Mouse (Mus musculus): ENCODE measurements at regions not wholly inside any gene's neighbourhood (a gene's known extent, or its start where the extent isn't known, plus 50 kb on each side); places are given as distances from the start of the nearest gene placed in this dataset.
A peak's percentile ranks its signal among the peaks of the same experiment; 100 is the strongest.

GRCm38 (mm10) chr5:102373972-102374755 is 107.0 kb upstream of the Arhgap24 start:
- ATAC-seq (ENCODE audit: insufficient read depth, low FRiP score, low TSS enrichment) (no peak; the same call in 1 of the 2 replicates), DNase-seq (ENCODE audit: low spot score) (no peak)
- Histone ChIP-seq H3K4me2 (ENCODE audit: low read depth) (no peak overlapping the region), H3K9me3 (ENCODE audit: control insufficient read depth, low read length) (no peaks in the 10 kb centered on the region), H3K27ac (ENCODE audit: low read depth, low read length) (no peak overlapping the region), H3K36me3 (ENCODE audit: control insufficient read depth, insufficient read depth, low read length) (no peaks in the 10 kb centered on the region), H3K4me1 (ENCODE audit: control insufficient read depth, insufficient read depth, low read length) (no peaks in the 10 kb centered on the region), H3K9ac (ENCODE audit: low read length) (no peak overlapping the region), H3K4me3 (ENCODE audit: low read depth, low read length) (no peak overlapping the region), H3K27me3 (ENCODE audit: control insufficient read depth, insufficient read depth, low read length) (no peaks in the 10 kb centered on the region)
- 74% methylated on average over 11 of the region's 11 CpGs for WGBS

DNA sequence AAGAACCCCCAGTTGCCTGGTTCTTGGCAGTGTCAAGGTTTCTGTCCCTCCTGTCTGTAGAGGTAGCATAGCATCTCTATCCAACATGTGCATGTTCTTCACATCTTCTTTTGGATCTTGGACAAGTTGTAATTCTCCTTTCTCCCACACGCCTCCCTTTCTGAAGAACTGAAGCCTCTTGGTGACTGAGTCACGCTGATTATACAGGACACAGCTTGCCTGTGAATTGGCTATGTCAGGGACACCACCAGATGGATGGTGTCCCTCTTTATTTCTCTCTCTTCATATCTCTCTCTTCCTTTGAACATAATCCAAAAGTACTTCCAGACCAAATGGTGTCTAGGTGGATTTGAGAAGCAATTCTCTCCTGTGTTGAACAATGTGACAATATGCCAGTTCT is 105.9 kb upstream of the Arhgap24 start:
- Histone ChIP-seq H3K36me3 (ENCODE audit: control insufficient read depth, insufficient read depth, low read length) (no peaks in the 10 kb centered on the region), H3K27me3 (ENCODE audit: control insufficient read depth, insufficient read depth, low read length) (no peaks in the 10 kb centered on the region), H3K4me1 (ENCODE audit: control insufficient read depth, insufficient read depth, low read length) (no peaks in the 10 kb centered on the region), H3K9ac (ENCODE audit: low read length) (no peak overlapping the region), H3K27ac (ENCODE audit: low read depth, low read length) (no peak overlapping the region), H3K9me3 (ENCODE audit: control insufficient read depth, low read length) (no peaks in the 10 kb centered on the region), H3K4me2 (ENCODE audit: low read depth) (no peak overlapping the region), H3K4me3 (ENCODE audit: low read depth, low read length) (no peak overlapping the region)
- no peak for DNase-seq (ENCODE audit: low spot score)
- ATAC-seq (ENCODE audit: insufficient read depth, low FRiP score, low TSS enrichment) = no peak
- 92% methylated on average over 2 of the region's 2 CpGs for WGBS

GRCm38 (mm10) chr5:102393941-102394340 is 87.2 kb upstream of the Arhgap24 start:
- WGBS = 88% methylated on average over 3 of the region's 3 CpGs
- Histone ChIP-seq H3K27ac (ENCODE audit: low read depth, low read length) (no peak overlapping the region), H3K4me2 (ENCODE audit: low read depth) (no peak overlapping the region), H3K36me3 (ENCODE audit: control insufficient read depth, insufficient read depth, low read length) (no peaks in the 10 kb centered on the region), H3K27me3 (ENCODE audit: control insufficient read depth, insufficient read depth, low read length) (no peaks in the 10 kb centered on the region), H3K4me1 (ENCODE audit: control insufficient read depth, insufficient read depth, low read length) (no peaks in the 10 kb centered on the region), H3K4me3 (ENCODE audit: low read depth, low read length) (no peak overlapping the region), H3K9me3 (ENCODE audit: control insufficient read depth, low read length) (no peaks in the 10 kb centered on the region), H3K9ac (ENCODE audit: low read length) (no peak overlapping the region)
- no peak for DNase-seq (ENCODE audit: low spot score)
- no peak for ATAC-seq (ENCODE audit: insufficient read depth, low FRiP score, low TSS enrichment)

GRCm38 (mm10) chr5:102395608-102396146 is 85.5 kb upstream of the Arhgap24 start:
- ATAC-seq (ENCODE audit: insufficient read depth, low FRiP score, low TSS enrichment) (no peak), DNase-seq (ENCODE audit: low spot score) (no peak)
- WGBS = 75% methylated on average over 11 of the region's 11 CpGs
- Histone ChIP-seq H3K9me3 (ENCODE audit: control insufficient read depth, low read length) (no peaks in the 10 kb centered on the region), H3K9ac (ENCODE audit: low read length) (no peak overlapping the region), H3K36me3 (ENCODE audit: control insufficient read depth, insufficient read depth, low read length) (no peaks in the 10 kb centered on the region), H3K27me3 (ENCODE audit: control insufficient read depth, insufficient read depth, low read length) (no peaks in the 10 kb centered on the region), H3K27ac (ENCODE audit: low read depth, low read length) (no peak overlapping the region), H3K4me1 (ENCODE audit: control insufficient read depth, insufficient read depth, low read length) (no peaks in the 10 kb centered on the region), H3K4me3 (ENCODE audit: low read depth, low read length) (no peak overlapping the region), H3K4me2 (ENCODE audit: low read depth) (no peak overlapping the region)

GRCm38 (mm10) chr5:102399006-102399405 is 82.2 kb upstream of the Arhgap24 start:
- Histone ChIP-seq H3K9me3 (ENCODE audit: control insufficient read depth, low read length) (no peaks in the 10 kb centered on the region), H3K4me1 (ENCODE audit: control insufficient read depth, insufficient read depth, low read length) (no peaks in the 10 kb centered on the region), H3K9ac (ENCODE audit: low read length) (no peak overlapping the region), H3K27ac (ENCODE audit: low read depth, low read length) (no peak overlapping the region), H3K27me3 (ENCODE audit: control insufficient read depth, insufficient read depth, low read length) (no peaks in the 10 kb centered on the region), H3K4me2 (ENCODE audit: low read depth) (no peak overlapping the region), H3K4me3 (ENCODE audit: low read depth, low read length) (no peak overlapping the region), H3K36me3 (ENCODE audit: control insufficient read depth, insufficient read depth, low read length) (no peaks in the 10 kb centered on the region)
- 87% methylated on average over 4 of the region's 4 CpGs for whole genome bisulfite sequencing
- ATAC-seq (ENCODE audit: insufficient read depth, low FRiP score, low TSS enrichment) = no peak
- DNase-seq (ENCODE audit: low spot score) = no peak

DNA sequence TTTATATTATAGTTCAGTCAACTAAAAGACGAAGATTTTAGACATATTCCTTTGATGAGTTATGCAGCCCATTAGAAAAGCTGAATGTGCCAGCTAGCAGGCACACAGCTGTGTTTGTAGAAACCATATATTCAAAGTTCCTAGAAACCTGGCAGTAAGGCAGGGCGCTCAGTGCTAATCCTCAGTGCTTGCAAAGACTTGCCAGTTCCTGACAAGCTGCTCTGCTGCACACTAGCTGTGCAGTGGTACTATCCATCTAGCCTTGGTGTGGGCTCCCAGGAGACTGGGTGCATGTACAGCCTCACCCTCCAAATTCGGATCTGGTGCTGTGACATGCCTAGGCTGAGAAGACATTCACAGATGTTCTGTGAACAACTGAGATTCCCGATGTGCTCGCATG is 63.5 kb upstream of the Arhgap24 start:
- Histone ChIP-seq H3K27me3 (ENCODE audit: control insufficient read depth, insufficient read depth, low read length) (no peaks in the 10 kb centered on the region), H3K27ac (ENCODE audit: low read depth, low read length) (no peak overlapping the region), H3K4me2 (ENCODE audit: low read depth) (no peak overlapping the region), H3K4me1 (ENCODE audit: control insufficient read depth, insufficient read depth, low read length) (no peaks in the 10 kb centered on the region), H3K4me3 (ENCODE audit: low read depth, low read length) (no peak overlapping the region), H3K36me3 (ENCODE audit: control insufficient read depth, insufficient read depth, low read length) (no peaks in the 10 kb centered on the region), H3K9ac (ENCODE audit: low read length) (no peak overlapping the region), H3K9me3 (ENCODE audit: control insufficient read depth, low read length) (no peaks in the 10 kb centered on the region)
- 83% methylated on average over 5 of the region's 5 CpGs for WGBS
- DNase-seq (ENCODE audit: low spot score) (no peak), ATAC-seq (ENCODE audit: insufficient read depth, low FRiP score, low TSS enrichment) (no peak)

DNA sequence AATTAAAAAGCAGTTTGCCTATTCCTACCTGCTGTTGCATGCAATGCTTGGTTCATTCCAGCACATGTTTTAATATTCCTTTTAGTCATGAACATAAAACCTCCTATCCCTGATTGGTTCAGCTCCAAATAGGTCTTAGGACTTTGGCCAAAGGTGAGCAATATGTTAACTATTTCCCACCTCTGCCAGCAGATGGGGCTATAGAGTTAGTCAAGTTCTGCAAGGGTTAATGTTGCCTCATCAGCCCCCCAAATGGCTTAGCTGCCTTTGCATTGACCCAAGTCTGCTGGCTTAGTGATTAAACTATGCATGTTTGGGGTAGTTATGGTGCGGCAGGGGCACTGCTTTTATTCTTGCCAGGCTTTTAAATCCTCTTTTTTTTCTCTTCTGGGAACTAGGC is 62.1 kb upstream of the Arhgap24 start:
- WGBS = 35% methylated on average over 1 of the region's 1 CpGs

GRCm38 (mm10) chr5:102424636-102425242 is 56.5 kb upstream of the Arhgap24 start:
- Histone ChIP-seq H3K9me3 (ENCODE audit: control insufficient read depth, low read length) (no peaks in the 10 kb centered on the region), H3K4me1 (ENCODE audit: control insufficient read depth, insufficient read depth, low read length) (no peaks in the 10 kb centered on the region), H3K27ac (ENCODE audit: low read depth, low read length) (no peak overlapping the region), H3K4me3 (ENCODE audit: low read depth, low read length) (no peak overlapping the region), H3K4me2 (ENCODE audit: low read depth) (no peak overlapping the region), H3K27me3 (ENCODE audit: control insufficient read depth, insufficient read depth, low read length) (no peaks in the 10 kb centered on the region), H3K36me3 (ENCODE audit: control insufficient read depth, insufficient read depth, low read length) (no peaks in the 10 kb centered on the region), H3K9ac (ENCODE audit: low read length) (no peak overlapping the region)
- ATAC-seq (ENCODE audit: insufficient read depth, low FRiP score, low TSS enrichment) = no peak
- WGBS = 90% methylated on average over 16 of the region's 16 CpGs
- no peak for DNase-seq (ENCODE audit: low spot score)

More for the DNA sequence above, 62.1 kb upstream of the Arhgap24 start:
- no peaks in the 10 kb centered on the region for H3K4me1 ChIP-seq (ENCODE audit: control insufficient read depth, insufficient read depth, low read length)
- no peak overlapping the region for H3K4me2 ChIP-seq (ENCODE audit: low read depth)
- no peaks in the 10 kb centered on the region for H3K27me3 ChIP-seq (ENCODE audit: control insufficient read depth, insufficient read depth, low read length)
- H3K27ac ChIP-seq (ENCODE audit: low read depth, low read length) = no peak overlapping the region
- H3K9ac ChIP-seq (ENCODE audit: low read length) = no peak overlapping the region
- ATAC-seq (ENCODE audit: insufficient read depth, low FRiP score, low TSS enrichment) (no peak), DNase-seq (ENCODE audit: low spot score) (peak; percentile 26)
- H3K36me3 ChIP-seq (ENCODE audit: control insufficient read depth, insufficient read depth, low read length) = no peaks in the 10 kb centered on the region
- H3K4me3 ChIP-seq (ENCODE audit: low read depth, low read length) = no peak overlapping the region
- H3K9me3 ChIP-seq (ENCODE audit: control insufficient read depth, low read length) = no peaks in the 10 kb centered on the region

DNA sequence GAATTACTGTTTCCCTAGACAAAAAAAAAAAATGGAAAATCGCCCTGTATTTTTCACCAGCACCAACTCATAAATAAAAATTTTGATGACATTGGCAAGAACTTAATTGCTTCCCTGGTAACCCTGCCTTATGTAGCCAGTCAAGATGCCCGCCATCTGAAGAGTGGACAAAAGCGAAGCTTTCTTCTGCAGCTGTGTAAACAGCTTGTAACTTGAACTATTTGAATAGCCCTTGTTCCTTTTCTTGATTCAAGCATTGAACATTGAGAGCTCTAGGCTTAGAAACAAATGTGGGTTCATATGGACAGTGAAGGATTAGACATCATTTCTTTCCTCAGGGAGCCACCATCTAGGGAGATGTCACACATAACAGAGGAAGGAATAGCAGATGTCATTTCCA is 52.9 kb upstream of the Arhgap24 start:
- 56% methylated on average over 3 of the region's 3 CpGs for whole genome bisulfite sequencing
- Histone ChIP-seq H3K4me1 (ENCODE audit: control insufficient read depth, insufficient read depth, low read length) (no peaks in the 10 kb centered on the region), H3K9ac (ENCODE audit: low read length) (no peak overlapping the region)

More for the DNA sequence above, 52.9 kb upstream of the Arhgap24 start:
- no peak overlapping the region for H3K27ac ChIP-seq (ENCODE audit: low read depth, low read length)
- no peak for DNase-seq (ENCODE audit: low spot score)
- ATAC-seq (ENCODE audit: insufficient read depth, low FRiP score, low TSS enrichment) = no peak
- no peak overlapping the region for H3K4me3 ChIP-seq (ENCODE audit: low read depth, low read length)
- H3K4me2 ChIP-seq (ENCODE audit: low read depth) = no peak overlapping the region
- no peaks in the 10 kb centered on the region for H3K27me3 ChIP-seq (ENCODE audit: control insufficient read depth, insufficient read depth, low read length)
- no peaks in the 10 kb centered on the region for H3K36me3 ChIP-seq (ENCODE audit: control insufficient read depth, insufficient read depth, low read length)
- no peaks in the 10 kb centered on the region for H3K9me3 ChIP-seq (ENCODE audit: control insufficient read depth, low read length)

Measured in neural tube, embryonic 11.5 days (tissue).